Mouse (Mus musculus) myocyte (in vitro differentiated cells): Measurements from ENCODE around the gene Cers6.

Experiments
- MYOD1 ChIP-seq, 3 experiments: IDR thresholded peaks; one replicate each; pipeline ENCODE4 v1.6.1; 2011; ENCODE audit warnings: control low read depth in 2 of 3, low read depth in 2 of 3, mild to moderate bottlenecking in 2 of 3, moderate library complexity in 1 of 3; ENCODE audit not compliant: insufficient read length in 2 of 3, control insufficient read depth in 1 of 3
- MYOG ChIP-seq, 3 experiments: IDR thresholded peaks; one replicate each; pipeline ENCODE4 v1.6.1; 2011; ENCODE audit warnings: control low read depth in 2 of 3, low read depth in 2 of 3, mild to moderate bottlenecking in 2 of 3; ENCODE audit not compliant: insufficient read length in 2 of 3, control insufficient read depth in 1 of 3, insufficient read depth in 1 of 3
- POLR2A ChIP-seq: IDR thresholded peaks from one replicate; pipeline ENCODE4 v1.6.1; 2011; ENCODE audit warnings: low read depth, mild to moderate bottlenecking, control low read depth, moderate library complexity; ENCODE audit not compliant: insufficient read length
- POLR2AphosphoS2 ChIP-seq: IDR thresholded peaks from one replicate; pipeline ENCODE4 v1.6.1; 2011; ENCODE audit warnings: low read depth, control low read depth; ENCODE audit not compliant: insufficient read length
- USF1 ChIP-seq: IDR thresholded peaks from one replicate; pipeline ENCODE4 v1.6.1; 2011; ENCODE audit warnings: low read depth, mild to moderate bottlenecking, control low read depth, moderate library complexity

DNA sequence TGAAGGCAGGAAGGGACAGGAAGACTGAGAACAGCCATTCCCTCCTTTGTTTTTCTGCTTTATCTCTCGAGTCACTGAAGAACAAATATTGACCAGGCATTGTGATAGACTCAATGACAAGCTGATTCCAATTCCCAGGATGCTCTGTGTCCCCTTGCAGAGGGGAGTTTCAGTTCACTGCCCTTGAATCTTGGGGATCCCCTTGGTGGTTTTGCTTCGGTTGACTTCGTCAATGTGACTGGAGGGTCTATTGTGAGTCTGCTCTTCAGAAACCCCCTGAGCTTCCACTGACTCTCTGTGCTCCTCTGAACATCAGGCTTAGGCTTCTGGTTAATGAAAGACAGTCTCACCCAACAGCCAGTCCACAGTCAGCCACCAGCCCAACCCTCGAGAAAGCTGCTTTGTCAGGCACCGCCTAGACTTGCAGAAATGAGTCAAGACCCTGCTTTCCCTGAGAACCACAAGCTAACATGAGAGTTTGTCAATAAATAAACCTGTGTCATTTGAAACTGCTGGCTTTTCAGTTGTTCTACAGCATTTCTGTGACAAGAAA, 271.3 kb downstream of the Cers6 start:
- TF ChIP-seq USF1, result no peak
- no peak for TF ChIP-seq MYOD1 (IDR thresholded peaks at IDR 0.05; ENCODE audit: control insufficient read depth in 1 of 3, insufficient read length in 2 of 3, low read depth in 2 of 3)
- no peak for TF ChIP-seq POLR2A
- no peak for TF ChIP-seq POLR2AphosphoS2
- TF ChIP-seq MYOG (IDR thresholded peaks at IDR 0.05; ENCODE audit: control insufficient read depth in 1 of 3, insufficient read depth in 1 of 3, insufficient read length in 2 of 3, low read depth in 2 of 3), result no peak
